9 mouse cellular contexts compared by ENCODE assay signal in genomic region chr2:156873629-156874028, GRCm38 (mm10). TPM values are rescaled to one million over a fixed set of nuclear protein-coding genes. Genes with fewer than 3 reads are reported as not detected.
DNase-seq lines count a peak whose midpoint lies in the region; ATAC-seq and TF ChIP-seq lines count a peak whose summit lies in the region.
"Had no signal": no experiment of that assay in that cellular context is flagged by ENCODE, and none has a peak within 500 bp of the region (broad histone marks: within the 10 kb centered on the region; RNA-seq: fewer than 3 reads in every experiment).

No protein-coding gene starts in this region.

- H3K9me3 ChIP-seq in heart, postnatal 0 days (replicated peaks; ENCODE audit: control insufficient read depth, low read length): no peaks in the 10 kb centered on the region
- H3K9me3 ChIP-seq in limb, embryonic 10.5 days (replicated peaks): no peaks in the 10 kb centered on the region
- H3K9me3 ChIP-seq: heart, embryonic 13.5 days had no signal

- no peak; the same call in 1 of the 2 replicates for ATAC-seq in heart, postnatal 0 days (ENCODE audit: insufficient read depth, low read depth)

- peaks cover 5% of the 10 kb centered on the region for H3K36me3 ChIP-seq in testis, adult 2 months (ENCODE audit: control insufficient read depth, insufficient read depth, low read length)
- peaks cover 54% of the 10 kb centered on the region for H3K36me3 ChIP-seq in heart, postnatal 0 days (replicated peaks; ENCODE audit: control insufficient read depth, insufficient read depth, low read length)
- peaks cover 73% of the 10 kb centered on the region for H3K36me3 ChIP-seq in limb, embryonic 10.5 days

- H3K27ac ChIP-seq in testis, adult 2 months (ENCODE audit: control insufficient read depth, insufficient read depth, low read depth, low read length): no peak overlapping the region
- H3K27ac ChIP-seq in cortical plate, adult 2 months (ENCODE audit: insufficient read depth, low read length): no peak overlapping the region
- no peak overlapping the region for H3K27ac ChIP-seq in heart, postnatal 0 days (ENCODE audit: low read depth)
- no peak overlapping the region for H3K27ac ChIP-seq in limb, embryonic 10.5 days
- H3K27ac ChIP-seq: heart, embryonic 13.5 days had no signal

- no peak for TF ChIP-seq POLR2A in testis, adult 2 months (IDR thresholded peaks at IDR 0.05; ENCODE audit: control insufficient read depth, low read depth, low read length)
- no peak for TF ChIP-seq POLR2A in cortical plate, adult 2 months (IDR thresholded peaks at IDR 0.05; ENCODE audit: extremely low read depth, insufficient read depth, low read length)

- no peak for TF ChIP-seq EP300 in heart, postnatal 0 days (IDR thresholded peaks at IDR 0.05; ENCODE audit: low read depth)

- H3K27me3 ChIP-seq in testis, adult 2 months (ENCODE audit: control insufficient read depth, insufficient read depth, low read length): no peaks in the 10 kb centered on the region
- H3K27me3 ChIP-seq in heart, postnatal 0 days (ENCODE audit: control insufficient read depth, insufficient read depth, low read length): no peaks in the 10 kb centered on the region
- no peaks in the 10 kb centered on the region for H3K27me3 ChIP-seq in limb, embryonic 10.5 days (ENCODE audit: low read depth, poor library complexity, severe bottlenecking)
- H3K27me3 ChIP-seq: heart, embryonic 13.5 days had no signal

- DNase-seq in testis, postnatal 14 days (ENCODE audit: low spot score): no peak
- DNase-seq in adipocyte (ENCODE audit: low spot score): peak; percentile 78
- DNase-seq in heart, postnatal 0 days (ENCODE audit: low spot score): peak; percentile 51
- peak; percentile 76 for DNase-seq in limb, embryonic 10.5 days (ENCODE audit: low spot score)
- DNase-seq in neural tube, embryonic 10.5 days (ENCODE audit: extremely low spot score, low spot score): peak; percentile 64
- DNase-seq in urinary bladder, postnatal 4 days (ENCODE audit: low spot score in 2 of 2): no peak

- peak overlapping the region; percentile 16; the same call in 1 of the 2 replicates for H3K4me3 ChIP-seq in testis, adult 2 months (ENCODE audit: control insufficient read depth, low read depth, low read length)
- H3K4me3 ChIP-seq in cortical plate, adult 2 months (ENCODE audit: insufficient read depth, low read length): no peak overlapping the region
- H3K4me3 ChIP-seq in heart, postnatal 0 days (ENCODE audit: low read depth, low read length): no peak overlapping the region
- H3K4me3 ChIP-seq in limb, embryonic 10.5 days: no peak overlapping the region
- H3K4me3 ChIP-seq: heart, embryonic 13.5 days had no signal

- no peak for TF ChIP-seq CTCF in testis, adult 2 months (IDR thresholded peaks at IDR 0.05; ENCODE audit: control insufficient read depth, insufficient read depth, insufficient replicate concordance, low read depth, low read length)
- peak; percentile 76 for TF ChIP-seq CTCF in cortical plate, adult 2 months (IDR thresholded peaks at IDR 0.05; ENCODE audit: extremely low read depth, insufficient read depth, low read length)
- TF ChIP-seq CTCF in heart, postnatal 0 days (IDR thresholded peaks at IDR 0.05; ENCODE audit: low read depth): peak; percentile 83

- H3K4me1 ChIP-seq in testis, adult 2 months (ENCODE audit: control insufficient read depth, insufficient read depth, low read length): no peaks in the 10 kb centered on the region; the same call in 1 of the 2 replicates
- no peaks in the 10 kb centered on the region for H3K4me1 ChIP-seq in cortical plate, adult 2 months (ENCODE audit: control insufficient read depth, insufficient read depth, low read length)
- 0 out of 2 replicates have a peak, but pooled peaks cover 6% of the 10 kb centered on the region for H3K4me1 ChIP-seq in heart, postnatal 0 days (ENCODE audit: control insufficient read depth, insufficient read depth)
- peaks cover 4% of the 10 kb centered on the region for H3K4me1 ChIP-seq in limb, embryonic 10.5 days

- no peak overlapping the region for H3K9ac ChIP-seq in heart, postnatal 0 days (replicated peaks; ENCODE audit: low read depth, low read length)
- H3K9ac ChIP-seq: heart, embryonic 13.5 days had no signal

- no peak overlapping the region for H3K4me2 ChIP-seq in heart, postnatal 0 days (ENCODE audit: low read depth, low read length)
- H3K4me2 ChIP-seq: heart, embryonic 13.5 days had no signal

- whole genome bisulfite sequencing in heart, postnatal 0 days: 26% methylated on average over 5 of the region's 5 CpGs
- WGBS in limb, embryonic 10.5 days: 40% methylated on average over 5 of the region's 5 CpGs

RNA-seq across cellular contexts. Expression of gene Rab5if, which starts 10.7 kb away (rescaled TPM):
- polyA plus RNA-seq in testis, adult 2 months (2012; rRNA removed): 73.0 and 80.2 TPM in 2 replicates
- polyA plus RNA-seq in cortical plate, adult 2 months (2012; rRNA removed): 100 and 110 TPM in 2 replicates
- 155 and 219 TPM in 2 replicates for total RNA-seq in heart, postnatal 0 days (2014; rRNA removed; ENCODE audit: low replicate concordance)
- polyA plus RNA-seq in heart, postnatal 0 days (2015; fragmentation: Nextera tagmentation; extraction: Ambion mirVana): 186 and 188 TPM in 2 replicates
- polyA plus RNA-seq in limb, embryonic 10.5 days (2016; fragmentation: Nextera tagmentation; extraction: Ambion mirVana): 182 and 204 TPM in 2 replicates

RNA-seq across cellular contexts. Expression of gene Sla2, which starts 13.4 kb away (rescaled TPM):
- polyA plus RNA-seq in testis, adult 2 months (2012; rRNA removed): 0.14 and 0.16 TPM in 2 replicates
- 0.67 and 0.85 TPM in 2 replicates for polyA plus RNA-seq in cortical plate, adult 2 months (2012; rRNA removed)
- 1.5 TPM in 1 of 2 replicates, not detected in the other for total RNA-seq in heart, postnatal 0 days (2014; rRNA removed; ENCODE audit: low replicate concordance)
- 0.11 and 0.14 TPM in 2 replicates for polyA plus RNA-seq in heart, postnatal 0 days (2015; fragmentation: Nextera tagmentation; extraction: Ambion mirVana)
- polyA plus RNA-seq in limb, embryonic 10.5 days (2016; fragmentation: Nextera tagmentation; extraction: Ambion mirVana): 0.45 and 0.58 TPM in 2 replicates

RNA-seq across cellular contexts. Expression of gene 4930518I15Rik, which starts 15.9 kb away (rescaled TPM):
- 1.0 and 1.1 TPM in 2 replicates for polyA plus RNA-seq in testis, adult 2 months (2012; rRNA removed)
- 3.0 and 4.0 TPM in 2 replicates for polyA plus RNA-seq in cortical plate, adult 2 months (2012; rRNA removed)
- 0.12 TPM in 1 of 2 replicates, not detected in the other for total RNA-seq in heart, postnatal 0 days (2014; rRNA removed; ENCODE audit: low replicate concordance)
- polyA plus RNA-seq in heart, postnatal 0 days (2015; fragmentation: Nextera tagmentation; extraction: Ambion mirVana): 3.2 and 3.8 TPM in 2 replicates
- polyA plus RNA-seq in limb, embryonic 10.5 days (2016; fragmentation: Nextera tagmentation; extraction: Ambion mirVana): 9.4 and 10.7 TPM in 2 replicates

RNA-seq across cellular contexts. Expression of gene Tgif2, which starts 33.8 kb away (rescaled TPM):
- polyA plus RNA-seq in testis, adult 2 months (2012; rRNA removed): 11.0 and 12.7 TPM in 2 replicates
- 1.1 and 1.7 TPM in 2 replicates for polyA plus RNA-seq in cortical plate, adult 2 months (2012; rRNA removed)
- 19.7 and 28.3 TPM in 2 replicates for total RNA-seq in heart, postnatal 0 days (2014; rRNA removed; ENCODE audit: low replicate concordance)
- polyA plus RNA-seq in heart, postnatal 0 days (2015; fragmentation: Nextera tagmentation; extraction: Ambion mirVana): 11.6 and 14.6 TPM in 2 replicates
- 104 and 109 TPM in 2 replicates for polyA plus RNA-seq in limb, embryonic 10.5 days (2016; fragmentation: Nextera tagmentation; extraction: Ambion mirVana)

Comparison
In these comparisons a context has a peak if more than half of its experiments do, and no peak if none do; other contexts are left out.
1. DNase-seq: peak in adipocyte (single experiment), heart, postnatal 0 days (single experiment), limb, embryonic 10.5 days (single experiment) and neural tube, embryonic 10.5 days (single experiment); none in testis, postnatal 14 days (single experiment) and urinary bladder, postnatal 4 days (0 of 2).